Mouse (Mus musculus) MEL (cell line): Measurements from ENCODE around the gene Ifna11. TPM values are rescaled to one million over a fixed set of nuclear protein-coding genes. Genes with fewer than 3 reads are reported as not detected.

Experiments used
- MAZ ChIP-seq: IDR thresholded peaks from 2 replicates; pipeline ENCODE4 v1.6.1; 2012; ENCODE audit warnings: low read depth, mild to moderate bottlenecking, inconsistent platforms, low read length, improper control_type of control experiment
- NELFE ChIP-seq: IDR thresholded peaks from 2 replicates; pipeline ENCODE4 v1.6.1; 2011; ENCODE audit warnings: low read depth, low read length, improper control_type of control experiment
- NRF1 ChIP-seq: IDR thresholded peaks from 2 replicates; pipeline ENCODE4 v1.6.1; 2014; ENCODE audit warnings: low read depth, mild to moderate bottlenecking, inconsistent platforms, low read length, improper control_type of control experiment, moderate library complexity; ENCODE audit not compliant: poor library complexity, insufficient read depth, severe bottlenecking
- POLR2A ChIP-seq, 2 experiments: IDR thresholded peaks; 2 replicates each; pipeline ENCODE4 v1.6.1; 2011 to 2012; ENCODE audit warnings: low read length in 2 of 2, mild to moderate bottlenecking in 2 of 2, control low read depth in 1 of 2, improper control_type of control experiment in 1 of 2, low read depth in 1 of 2, moderate library complexity in 1 of 2; ENCODE audit not compliant: control insufficient read depth in 1 of 2, insufficient read depth in 1 of 2, poor library complexity in 1 of 2
- SIN3A ChIP-seq: IDR thresholded peaks from 2 replicates; pipeline ENCODE4 v1.6.1; 2012; ENCODE audit warnings: low read length, improper control_type of control experiment, inconsistent platforms
- TBP ChIP-seq: IDR thresholded peaks from 2 replicates; pipeline ENCODE4 v1.8.0; 2011; ENCODE audit warnings: low read depth, low read length, improper control_type of control experiment
- UBTF ChIP-seq: IDR thresholded peaks from 2 replicates; pipeline ENCODE4 v1.6.1; 2012; ENCODE audit warnings: low read depth, mild to moderate bottlenecking, inconsistent platforms, low read length, improper control_type of control experiment, moderate library complexity, borderline replicate concordance; ENCODE audit not compliant: insufficient read depth
- ZNF384 ChIP-seq: IDR thresholded peaks from 2 replicates; pipeline ENCODE4 v1.6.1; 2012; ENCODE audit warnings: low read depth, mild to moderate bottlenecking, inconsistent platforms, low read length, improper control_type of control experiment
- polyA plus RNA-seq, 2 experiments: library from polyadenylated mRNA; stranded (reverse) in 1 of 2; unstranded in 1 of 2; fragments of >175 nt in 1 of 2; fragments of >200 nt in 1 of 2; gene quantifications; 2 replicates each; pipeline versions ENCODE4 v1.2.1 to v1.2.4; 2012; ENCODE audit warnings: low replicate concordance in 2 of 2, low read depth in 1 of 2; ENCODE audit not compliant: insufficient read length in 2 of 2, insufficient read depth in 1 of 2, missing spikeins in 1 of 2
- total RNA-seq: library from RNA; depleted of rRNA; stranded (reverse); fragments of 300-350 nt; gene quantifications from 2 replicates; pipeline ENCODE4 v1.2.3, GENCODE M21; 2012; rRNA removed

The Ifna11 gene
- total and polyA plus RNA-seq, 3 experiments, result not detected

- TF ChIP-seq POLR2A (IDR thresholded peaks at IDR 0.05; ENCODE audit: control insufficient read depth in 1 of 2, insufficient read depth in 1 of 2, low read depth in 1 of 2, low read length in 2 of 2, poor library complexity in 1 of 2), result peak in 1 of 2 experiments; percentile 58; a peak in 2 of 4 replicates
- no peak for TF ChIP-seq MAZ
- no peak for TF ChIP-seq UBTF
- no peak for TF ChIP-seq NRF1
- TF ChIP-seq SIN3A, result peak; percentile 77
- TF ChIP-seq TBP, result no peak
- peak; percentile 66 for TF ChIP-seq NELFE
- no peak for TF ChIP-seq ZNF384
These were observed 48.5 kb downstream of the Ifna11 start (continued) for GRCm38 (mm10) chr4:88867926-88868911.

Other genes starting within 250 kb of the Ifna11 start
- gene Ifna14, start 248.2 kb upstream of the Ifna11 start, total RNA-seq, result not detected in 2 replicates
- not detected for gene Ifna14, start 248.2 kb upstream of the Ifna11 start, polyA plus RNA-seq
- gene Ifna9, start 227.6 kb upstream of the Ifna11 start, total RNA-seq, result not detected in 2 replicates
- gene Ifna9, start 227.6 kb upstream of the Ifna11 start, polyA plus RNA-seq, result not detected
- not detected in 2 replicates for gene Ifna12, start 216.6 kb upstream of the Ifna11 start, total RNA-seq
- not detected for gene Ifna12, start 216.6 kb upstream of the Ifna11 start, polyA plus RNA-seq
- gene C87499, start 185.5 kb upstream of the Ifna11 start, total RNA-seq, result not detected in 2 replicates
- gene C87499, start 185.5 kb upstream of the Ifna11 start, polyA plus RNA-seq, result not detected
- not detected in 2 replicates for gene Ifna13, start 175.5 kb upstream of the Ifna11 start, total RNA-seq
- not detected for gene Ifna13, start 175.5 kb upstream of the Ifna11 start, polyA plus RNA-seq
- gene Ifna16, start 143.0 kb upstream of the Ifna11 start, total RNA-seq, result not detected in 2 replicates
- not detected for gene Ifna16, start 143.0 kb upstream of the Ifna11 start, polyA plus RNA-seq
- not detected in 2 replicates for gene Ifna2, start 136.0 kb upstream of the Ifna11 start, total RNA-seq
- gene Ifna2, start 136.0 kb upstream of the Ifna11 start, polyA plus RNA-seq, result not detected
- not detected in 2 replicates for gene Ifnab, start 128.6 kb upstream of the Ifna11 start, total RNA-seq
- gene Ifnab, start 128.6 kb upstream of the Ifna11 start, polyA plus RNA-seq, result not detected
- gene Gm26566, start 98.2 kb upstream of the Ifna11 start, total RNA-seq, result 7.8 and 9.8 TPM in 2 replicates
- under 1 TPM in 1 of 2 experiments, not detected in 1; 0.40 TPM for gene Gm26566, start 98.2 kb upstream of the Ifna11 start, polyA plus RNA-seq
- gene Klhl9, start 97.5 kb upstream of the Ifna11 start, total RNA-seq, result 33.9 and 35.1 TPM in 2 replicates
- 10 to 100 TPM; 16.6 to 69.5 TPM for gene Klhl9, start 97.5 kb upstream of the Ifna11 start, polyA plus RNA-seq
- not detected in 2 replicates for gene Gm13271, start 65.1 kb upstream of the Ifna11 start, total RNA-seq
- not detected for gene Gm13271, start 65.1 kb upstream of the Ifna11 start, polyA plus RNA-seq
- not detected in 2 replicates for gene Gm13283, start 59.8 kb upstream of the Ifna11 start, total RNA-seq
- not detected for gene Gm13283, start 59.8 kb upstream of the Ifna11 start, polyA plus RNA-seq
- gene Gm13290, start 46.1 kb upstream of the Ifna11 start, total RNA-seq, result not detected in 2 replicates
- under 1 TPM in 1 of 2 experiments, not detected in 1; 0.29 TPM for gene Gm13290, start 46.1 kb upstream of the Ifna11 start, polyA plus RNA-seq
- not detected in 2 replicates for gene Gm13289, start 43.0 kb upstream of the Ifna11 start, total RNA-seq
- gene Gm13289, start 43.0 kb upstream of the Ifna11 start, polyA plus RNA-seq, result not detected
- not detected in 2 replicates for gene Gm13272, start 40.1 kb upstream of the Ifna11 start, total RNA-seq
- not detected for gene Gm13272, start 40.1 kb upstream of the Ifna11 start, polyA plus RNA-seq
- not detected in 2 replicates for gene Ifnz, start 37.8 kb upstream of the Ifna11 start, total RNA-seq
- gene Ifnz, start 37.8 kb upstream of the Ifna11 start, polyA plus RNA-seq, result under 1 TPM in 1 of 2 experiments, not detected in 1; 0.11 TPM
- gene Gm13276, start 34.2 kb upstream of the Ifna11 start, total RNA-seq, result not detected in 2 replicates
- not detected for gene Gm13276, start 34.2 kb upstream of the Ifna11 start, polyA plus RNA-seq
- not detected in 2 replicates for gene Gm13277, start 31.3 kb upstream of the Ifna11 start, total RNA-seq
- gene Gm13277, start 31.3 kb upstream of the Ifna11 start, polyA plus RNA-seq, result not detected
- gene Gm13278, start 28.4 kb upstream of the Ifna11 start, total RNA-seq, result not detected in 2 replicates
- gene Gm13278, start 28.4 kb upstream of the Ifna11 start, polyA plus RNA-seq, result not detected
- gene Gm13275, start 25.5 kb upstream of the Ifna11 start, total RNA-seq, result not detected in 2 replicates
- gene Gm13275, start 25.5 kb upstream of the Ifna11 start, polyA plus RNA-seq, result under 1 TPM in 1 of 2 experiments, not detected in 1; 0.52 TPM
- not detected in 2 replicates for gene Gm13279, start 22.6 kb upstream of the Ifna11 start, total RNA-seq
- not detected for gene Gm13279, start 22.6 kb upstream of the Ifna11 start, polyA plus RNA-seq
- gene Gm13285, start 20.3 kb upstream of the Ifna11 start, total RNA-seq, result 0.10 TPM in 1 of 2 replicates, not detected in the other
- under 1 TPM in 1 of 2 experiments, not detected in 1; 0.14 TPM for gene Gm13285, start 20.3 kb upstream of the Ifna11 start, polyA plus RNA-seq
- not detected in 2 replicates for gene Gm13287, start 16.7 kb upstream of the Ifna11 start, total RNA-seq
- not detected for gene Gm13287, start 16.7 kb upstream of the Ifna11 start, polyA plus RNA-seq
- gene Gm13288, start 14.4 kb upstream of the Ifna11 start, total RNA-seq, result not detected in 2 replicates
- not detected for gene Gm13288, start 14.4 kb upstream of the Ifna11 start, polyA plus RNA-seq
- gene Ifna7, start 3.7 kb upstream of the Ifna11 start, total RNA-seq, result not detected in 2 replicates
- gene Ifna7, start 3.7 kb upstream of the Ifna11 start, polyA plus RNA-seq, result not detected
- not detected in 2 replicates for gene Ifna6, start 7.5 kb downstream of the Ifna11 start, total RNA-seq
- not detected for gene Ifna6, start 7.5 kb downstream of the Ifna11 start, polyA plus RNA-seq
- not detected in 2 replicates for gene Ifna5, start 15.6 kb downstream of the Ifna11 start, total RNA-seq
- gene Ifna5, start 15.6 kb downstream of the Ifna11 start, polyA plus RNA-seq, result not detected
- not detected in 2 replicates for gene Ifna4, start 21.9 kb downstream of the Ifna11 start, total RNA-seq
- gene Ifna4, start 21.9 kb downstream of the Ifna11 start, polyA plus RNA-seq, result not detected
- not detected in 2 replicates for gene Ifna1, start 30.1 kb downstream of the Ifna11 start, total RNA-seq
- not detected for gene Ifna1, start 30.1 kb downstream of the Ifna11 start, polyA plus RNA-seq
- not detected in 2 replicates for gene Ifne, start 60.2 kb downstream of the Ifna11 start, total RNA-seq
- not detected for gene Ifne, start 60.2 kb downstream of the Ifna11 start, polyA plus RNA-seq